Mouse (Mus musculus) CH12.LX (cell line): Measurements from ENCODE around the gene Tpsg1. TPM values are rescaled to one million over a fixed set of nuclear protein-coding genes. Genes with fewer than 3 reads are reported as not detected.

ENCODE experiments used
- DNase-seq: peaks from one replicate; pipeline ENCODE4 v3.0.0-alpha.2; 2013; ENCODE audit errors: extremely low read depth
- H3K27ac ChIP-seq: 2 replicates; pipeline ENCODE4 v1.5.1; 2012; ENCODE audit warnings: low read depth, mild to moderate bottlenecking, control low read depth, moderate library complexity; ENCODE audit not compliant: insufficient read depth
- H3K27me3 ChIP-seq: replicated peaks from 2 replicates; pipeline ENCODE3; 2012; ENCODE audit warnings: inconsistent platforms
- H3K36me3 ChIP-seq, 2 experiments: replicated peaks in 1 of 2; 2 replicates each; pipeline versions ENCODE3 to v1.6.1; 2012; ENCODE audit warnings: inconsistent platforms in 1 of 2, low read length in 1 of 2, mild to moderate bottlenecking in 1 of 2, mixed read lengths in 1 of 2, moderate library complexity in 1 of 2; ENCODE audit not compliant: control insufficient read depth in 1 of 2, insufficient read depth in 1 of 2
- H3K4me1 ChIP-seq, 2 experiments: 2 replicates each; pipeline ENCODE4 v1.6.1; 2012; ENCODE audit warnings: inconsistent platforms in 1 of 2, moderate library complexity in 1 of 2; ENCODE audit not compliant: insufficient read depth in 2 of 2, control insufficient read depth in 1 of 2
- H3K4me2 ChIP-seq: 2 replicates; pipeline ENCODE4 v1.6.1; 2012; ENCODE audit warnings: low read depth, mild to moderate bottlenecking, control low read depth; ENCODE audit not compliant: poor library complexity, insufficient read depth, severe bottlenecking
- H3K4me3 ChIP-seq, 3 experiments: fragments of 150-350 bp in 1 of 3; sonication (generic) in 1 of 3; replicated peaks in 1 of 3; 2 replicates each; pipeline versions ENCODE3 to v1.5.1; 2011 to 2012; ENCODE audit warnings: low read depth in 2 of 3, low read length in 2 of 3, mild to moderate bottlenecking in 2 of 3, moderate library complexity in 2 of 3, control low read depth in 1 of 3, improper control_type of control experiment in 1 of 3, inconsistent platforms in 1 of 3, mixed read lengths in 1 of 3; ENCODE audit not compliant: poor library complexity in 1 of 3
- H3K79me2 ChIP-seq: replicated peaks from 2 replicates; pipeline ENCODE4 v1.6.1; 2012; ENCODE audit warnings: mild to moderate bottlenecking, moderate library complexity; ENCODE audit not compliant: control insufficient read depth, poor library complexity, insufficient read depth, severe bottlenecking; ENCODE audit errors: extremely low read depth
- H3K9ac ChIP-seq: 2 replicates; pipeline ENCODE4 v1.6.1; 2012; ENCODE audit warnings: low read depth, mild to moderate bottlenecking, control low read depth, moderate library complexity; ENCODE audit not compliant: insufficient read depth
- H3K9me3 ChIP-seq: replicated peaks from 2 replicates; pipeline ENCODE3; 2012; ENCODE audit warnings: low read length, inconsistent platforms, mixed read lengths
- CHD1 ChIP-seq: IDR thresholded peaks from 2 replicates; pipeline ENCODE4 v1.6.1; 2012; ENCODE audit warnings: low read depth, low read length, improper control_type of control experiment, inconsistent platforms
- CHD2 ChIP-seq: IDR thresholded peaks from 2 replicates; pipeline ENCODE4 v1.6.1; 2011; ENCODE audit warnings: low read length, improper control_type of control experiment
- CTCF ChIP-seq, 2 experiments: IDR thresholded peaks in 1 of 2; conservative IDR thresholded peaks in 1 of 2; 2 replicates each; pipeline ENCODE4 v1.5.1; 2011 to 2012; ENCODE audit warnings: low read depth in 2 of 2, low read length in 2 of 2, improper control_type of control experiment in 1 of 2, inconsistent platforms in 1 of 2, mild to moderate bottlenecking in 1 of 2, moderate library complexity in 1 of 2
- E2F4 ChIP-seq: IDR thresholded peaks from 2 replicates; pipeline ENCODE4 v1.6.1; 2011; ENCODE audit warnings: low read depth, low read length, improper control_type of control experiment; ENCODE audit not compliant: insufficient replicate concordance
- ELF1 ChIP-seq: IDR thresholded peaks from 2 replicates; pipeline ENCODE4 v1.6.1; 2014; ENCODE audit warnings: low read depth, mild to moderate bottlenecking, inconsistent platforms, low read length, improper control_type of control experiment
- ETS1 ChIP-seq: conservative IDR thresholded peaks from 2 replicates; pipeline ENCODE4 v1.6.1; 2012; ENCODE audit warnings: low read depth, mild to moderate bottlenecking, inconsistent platforms, low read length, improper control_type of control experiment, moderate library complexity
- GABPA ChIP-seq: IDR thresholded peaks from 2 replicates; pipeline ENCODE4 v1.6.1; 2012; ENCODE audit warnings: low read depth, low read length, improper control_type of control experiment, inconsistent platforms; ENCODE audit not compliant: insufficient replicate concordance
- IRF4 ChIP-seq: IDR thresholded peaks from 2 replicates; pipeline ENCODE4 v1.6.1; 2014; ENCODE audit warnings: low read depth, mild to moderate bottlenecking, inconsistent platforms, low read length, improper control_type of control experiment
- JUND ChIP-seq: conservative IDR thresholded peaks from 2 replicates; pipeline ENCODE4 v1.6.1; 2011; ENCODE audit warnings: low read depth, low read length, improper control_type of control experiment
- MAX ChIP-seq: IDR thresholded peaks from 2 replicates; pipeline ENCODE4 v1.6.1; 2011; ENCODE audit warnings: low read length, improper control_type of control experiment
- PAX5 ChIP-seq: IDR thresholded peaks from 2 replicates; pipeline ENCODE4 v1.6.1; 2012; ENCODE audit warnings: low read length, inconsistent platforms, mixed read lengths
- SMC3 ChIP-seq: IDR thresholded peaks from 2 replicates; pipeline ENCODE4 v1.6.1; 2011; ENCODE audit warnings: low read depth, low read length, improper control_type of control experiment
- TBP ChIP-seq: conservative IDR thresholded peaks from 2 replicates; pipeline ENCODE4 v1.6.1; 2011; ENCODE audit warnings: low read depth, low read length, improper control_type of control experiment
- USF2 ChIP-seq: conservative IDR thresholded peaks from 2 replicates; pipeline ENCODE4 v1.6.1; 2011; ENCODE audit warnings: low read depth, low read length, improper control_type of control experiment
- ZC3H11A ChIP-seq: IDR thresholded peaks from 2 replicates; pipeline ENCODE4 v1.6.1; 2012; ENCODE audit warnings: low read depth, mild to moderate bottlenecking, inconsistent platforms, low read length, improper control_type of control experiment
- ZMIZ1 ChIP-seq: IDR thresholded peaks from 2 replicates; pipeline ENCODE4 v1.6.1; 2012; ENCODE audit warnings: low read depth, mild to moderate bottlenecking, inconsistent platforms, low read length, improper control_type of control experiment
- dilution Hi-C: fragments of 300-500 bp; cut with MboI; formaldehyde crosslinking; loops from 2 replicates; pipeline ENCODE4 v1.14.3; 2020; ENCODE audit warnings: low sequenced_read_pairs; ENCODE audit not compliant: extremely low pct_unique_long_range_greater_than_20kb, extremely low pct_ligation_motif_present
- in situ Hi-C: fragments of 300-500 bp; cut with MboI; formaldehyde crosslinking; loops from 3 replicates; pipeline ENCODE4 v1.14.3; 2019; ENCODE audit warnings: low sequenced_read_pairs, low pct_ligation_motif_present, low pct_unique_long_range_greater_than_20kb, mixed read lengths
- polyA plus RNA-seq: library from polyadenylated mRNA; unstranded; fragments of >175 nt; gene quantifications from 2 replicates; pipeline ENCODE4 v1.2.1, GENCODE M21; 2012; ENCODE audit warnings: low read depth; ENCODE audit not compliant: insufficient read length
- total RNA-seq, 2 experiments: library from RNA; depleted of rRNA; stranded (reverse); fragments of 300-350 nt in 1 of 2; fragments of >200 nt in 1 of 2; gene quantifications; 2 replicates each; pipeline ENCODE4 v1.2.3; 2012 to 2014

Gene Tpsg1
- total and polyA plus RNA-seq, 3 experiments: not detected

- H3K9me3 ChIP-seq: no peaks in the 10 kb centered on the region
- peaks cover 78% of the 10 kb centered on the region for H3K27me3 ChIP-seq
- dilution Hi-C loops: no loop called here
Observed at GRCm38 (mm10) chr17:25408302-25408999, 39.4 kb downstream of the Tpsg1 start.

GRCm38 (mm10) chr17:25409621-25410020 is 40.5 kb downstream of the Tpsg1 start:
- Histone ChIP-seq H3K27me3 (peaks cover 77% of the 10 kb centered on the region), H3K9ac (no peak overlapping the region), H3K4me2 (no peak overlapping the region), H3K36me3 (no peaks in the 10 kb centered on the region), H3K79me2 (no peaks in the 10 kb centered on the region), H3K4me3 (no peak overlapping the region), H3K4me1 (no peaks in the 10 kb centered on the region), H3K27ac (no peak overlapping the region), H3K9me3 (no peaks in the 10 kb centered on the region)
- in situ Hi-C loops (no loop called here), dilution Hi-C loops (no loop called here)
- TF ChIP-seq ZC3H11A: no peak
- DNase-seq: no peak

More at GRCm38 (mm10) chr17:25408302-25408999, 39.4 kb downstream of the Tpsg1 start:
- in situ Hi-C loops: no loop called here
- Histone ChIP-seq H3K4me3 (no peak overlapping the region), H3K9ac (no peak overlapping the region), H3K4me2 (no peak overlapping the region), H3K27ac (no peak overlapping the region), H3K4me1 (no peaks in the 10 kb centered on the region), H3K79me2 (no peaks in the 10 kb centered on the region), H3K36me3 (no peaks in the 10 kb centered on the region)
- no peak for TF ChIP-seq ELF1
- no peak for TF ChIP-seq IRF4
- no peak for TF ChIP-seq ETS1
- TF ChIP-seq CHD2: no peak
- TF ChIP-seq USF2: no peak
- TF ChIP-seq MAX: no peak
- TF ChIP-seq SMC3: no peak
- TF ChIP-seq TBP: no peak
- no peak for TF ChIP-seq E2F4
- TF ChIP-seq ZMIZ1: no peak
- no peak for TF ChIP-seq ZC3H11A
- no peak for TF ChIP-seq GABPA
- TF ChIP-seq CHD1: no peak
- no peak for TF ChIP-seq JUND
- TF ChIP-seq CTCF (conservative IDR thresholded peaks at IDR 0.05 in 1 of 2, IDR thresholded peaks at IDR 0.05 in 1 of 2; ENCODE audit: low read depth in 2 of 2, low read length in 2 of 2): no peak
- no peak for TF ChIP-seq PAX5
- no peak for DNase-seq
